Mouse (Mus musculus) liver, adult (tissue): ENCODE data around the gene Xlr5a.
"Not testable (repeated sequence)": the region's sequence is repeated elsewhere in the genome, so short reads cannot be mapped to it uniquely, and the experiment has no call there.

Experiments
- GATA4 ChIP-seq: IDR thresholded peaks from 2 replicates; pipeline ENCODE4 v1.6.1; 2014; ENCODE audit warnings: mild to moderate bottlenecking, low read length; ENCODE audit not compliant: insufficient replicate concordance

The Xlr5a gene

GRCm38 (mm10) chrX:73213819-73214564 lies 78.8 kb downstream of the Xlr5a start, which contains the start of gene Xlr4b:
Gene Xlr4b, plus strand, starts transcription at chrX:73214333.
- not testable (repeated sequence) for TF ChIP-seq GATA4

DNA sequence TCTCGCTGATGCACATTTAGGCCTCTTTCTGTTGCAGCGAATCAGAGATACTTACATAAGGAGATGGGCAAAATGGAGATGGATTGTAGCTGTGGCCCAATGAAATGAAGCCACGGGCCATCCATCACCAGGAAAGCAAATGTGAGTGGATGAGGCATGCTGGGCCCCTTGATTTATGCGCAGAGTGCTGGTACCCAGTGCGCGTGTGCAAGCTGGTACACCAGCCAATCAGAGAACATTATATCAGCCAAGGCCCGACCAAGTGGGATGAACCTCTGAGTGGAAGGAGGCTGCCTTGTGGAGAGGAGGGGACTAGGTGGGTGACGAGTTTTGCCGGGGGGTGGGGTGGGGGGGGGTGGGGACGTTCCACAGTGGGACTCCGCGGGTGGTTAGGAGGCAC lies 100.8 kb downstream of the Xlr5a start, which contains the start of gene Xlr3b:
Gene Xlr3b (plus strand): TSS at position 274 of the 400 bp plus-strand sequence.
- not testable (repeated sequence) for TF ChIP-seq GATA4

DNA sequence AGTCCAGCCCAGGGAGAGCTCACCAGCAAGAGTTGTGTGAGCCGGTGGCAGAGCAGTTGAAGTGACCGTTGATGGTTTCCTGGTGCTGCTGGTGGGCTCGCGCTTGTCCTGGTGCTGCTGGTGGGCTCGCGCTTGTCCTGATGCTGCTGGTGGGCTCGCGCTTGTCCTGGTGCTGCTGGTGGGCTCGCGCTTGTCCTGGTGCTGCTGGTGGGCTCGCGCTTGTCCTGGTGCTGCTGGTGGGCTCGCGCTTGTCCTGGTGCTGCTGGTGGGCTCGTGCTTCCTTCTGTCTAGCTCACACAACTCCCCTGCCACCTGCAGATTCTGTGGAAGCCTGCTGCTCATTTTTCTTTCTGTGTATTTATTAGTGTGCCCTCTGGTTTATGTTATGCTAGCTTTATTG lies 115.9 kb downstream of the Xlr5a start, which contains the start of gene Spin2d:
Gene Spin2d (minus strand): TSS at position 101 of the 400 bp plus-strand sequence.
- not testable (repeated sequence) for TF ChIP-seq GATA4

DNA sequence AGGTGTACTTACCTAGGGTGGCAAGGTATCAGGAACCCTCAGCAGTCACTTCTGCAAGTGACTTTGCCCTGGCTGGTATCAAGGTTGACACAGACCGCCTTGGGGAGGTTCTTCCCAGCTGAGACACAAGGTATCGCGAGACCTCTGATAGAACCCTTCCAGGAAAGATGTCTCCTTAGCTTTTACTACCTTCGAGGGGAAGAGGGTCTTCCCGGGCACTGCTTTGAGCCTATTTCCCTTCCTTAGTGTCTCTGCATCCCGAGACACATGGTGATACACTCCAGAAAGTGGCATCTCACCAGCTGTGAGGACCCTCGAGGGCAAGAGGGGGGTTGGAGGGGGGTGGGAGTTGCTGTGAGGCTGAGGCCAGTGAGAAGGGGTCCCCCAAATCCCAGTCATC lies 143.4 kb downstream of the Xlr5a start, which contains the start of gene DXBay18:
Gene DXBay18 (minus strand): TSS at position 101 of the 400 bp plus-strand sequence.
- not testable (repeated sequence) for TF ChIP-seq GATA4

DNA sequence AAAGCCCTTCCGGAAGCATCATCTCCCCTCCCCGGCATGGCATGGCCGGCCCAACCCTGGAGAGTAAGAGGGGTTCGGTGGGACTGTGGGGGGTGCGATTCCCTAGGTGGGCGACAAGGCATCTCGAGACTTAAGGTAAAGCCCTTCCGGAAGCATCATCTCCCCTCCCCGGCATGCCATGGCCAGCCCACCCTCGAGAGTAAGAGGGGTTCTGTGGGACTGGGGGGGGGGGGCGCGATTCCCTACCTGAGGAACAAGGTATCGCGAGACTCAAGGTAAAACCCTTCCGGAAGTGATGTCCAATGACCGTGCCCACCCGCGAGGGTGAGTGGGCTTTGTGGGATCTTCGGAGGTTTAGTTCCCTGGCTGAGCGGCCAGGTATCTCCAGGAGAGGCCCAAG lies 144.3 kb downstream of the Xlr5a start, which contains the start of gene Xlr5b:
Gene Xlr5b (plus strand): TSS at position 301 of the 400 bp plus-strand sequence.
- not testable (repeated sequence) for TF ChIP-seq GATA4

- not testable (repeated sequence) for TF ChIP-seq GATA4
Observed at GRCm38 (mm10) chrX:73116747-73117146, 176.0 kb downstream of the Xlr5a start, which contains the start of gene Gm14685. Gene Gm14685, plus strand, starts transcription at chrX:73117047.

- not testable (repeated sequence) for TF ChIP-seq GATA4
Observed at GRCm38 (mm10) chrX:73096941-73097508, 195.8 kb downstream of the Xlr5a start, which contains the start of gene Xlr3a. Gene Xlr3a, minus strand, starts transcription at chrX:73097095.

GRCm38 (mm10) chrX:73082267-73083055 lies 210.3 kb downstream of the Xlr5a start, which contains the start of gene Xlr4a:
Gene Xlr4a, minus strand, starts transcription at chrX:73082478.
- not testable (repeated sequence) for TF ChIP-seq GATA4

GRCm38 (mm10) chrX:73064415-73064793 lies 228.4 kb downstream of the Xlr5a start, which contains the start of gene Pnma3:
Gene Pnma3, plus strand, starts transcription at chrX:73064787.
- no peak for TF ChIP-seq GATA4

DNA sequence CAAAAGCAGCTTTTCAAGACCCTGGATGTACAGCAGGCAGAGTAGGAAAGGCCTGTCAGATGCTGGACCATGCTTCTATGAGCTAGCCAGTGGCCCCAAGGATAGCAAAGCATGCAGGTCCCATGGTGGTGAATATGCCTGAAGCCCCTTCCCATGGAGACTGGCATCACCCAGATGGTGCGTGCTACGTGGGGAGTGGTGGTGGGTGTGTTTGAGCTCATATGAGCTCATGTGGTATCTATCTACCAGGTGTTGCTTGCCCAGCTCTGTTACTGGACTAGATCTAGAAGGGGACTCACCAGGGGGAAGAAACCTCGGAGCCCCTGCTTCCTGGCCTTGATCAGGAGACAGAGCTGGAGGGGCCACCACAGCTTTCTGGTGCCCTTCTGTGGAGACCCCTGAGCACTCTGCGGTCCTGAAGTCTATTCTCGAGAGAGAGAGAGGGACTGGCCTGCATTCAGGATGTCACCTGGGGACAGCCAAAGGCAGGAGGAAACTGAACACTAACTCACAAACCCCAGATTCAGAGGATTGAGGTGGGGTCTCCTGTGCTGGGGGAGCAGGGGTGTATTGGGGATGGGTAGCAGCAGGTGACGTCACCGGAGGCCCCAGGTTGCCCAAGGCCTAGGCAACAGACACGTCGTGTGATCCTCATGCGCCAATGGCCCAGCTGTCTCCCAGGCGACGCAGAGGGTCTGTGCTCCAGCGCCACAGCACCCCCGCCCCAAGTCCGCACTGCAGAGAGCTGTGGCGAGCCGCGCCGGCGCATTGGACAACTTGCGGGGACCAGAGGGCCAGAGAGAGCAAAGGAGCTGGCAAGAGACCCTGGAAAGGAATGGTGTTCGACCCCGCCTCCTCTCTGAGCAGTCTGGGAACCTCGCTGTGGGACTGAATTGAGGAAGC lies 229.0 kb downstream of the Xlr5a start:
- TF ChIP-seq GATA4, result no peak

DNA sequence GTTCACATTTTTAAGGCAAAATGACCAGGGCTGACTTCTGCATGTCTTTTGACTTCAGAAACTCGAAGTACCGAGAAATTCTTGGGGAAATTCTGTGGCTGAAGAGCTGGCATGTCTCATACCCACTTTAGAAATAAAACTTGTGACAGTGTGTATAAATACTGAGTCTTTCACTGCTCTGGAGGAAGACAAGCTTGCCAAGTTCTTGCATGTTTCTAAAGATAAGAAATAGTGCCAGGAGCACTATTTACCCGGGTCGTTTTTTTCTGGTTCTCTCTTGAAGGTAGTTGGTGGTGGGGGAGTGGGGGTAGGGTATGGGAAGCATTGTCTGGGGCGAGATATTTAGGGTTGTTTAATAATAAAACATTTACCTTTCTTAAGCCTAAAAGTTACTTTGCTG lies 230.5 kb downstream of the Xlr5a start:
- no peak for TF ChIP-seq GATA4

GRCm38 (mm10) chrX:73061528-73061927 lies 231.2 kb downstream of the Xlr5a start:
- TF ChIP-seq GATA4, result no peak
